Mouse (Mus musculus): ENCODE data around the gene Phldb3. TPM values are rescaled to one million over a fixed set of nuclear protein-coding genes. Genes with fewer than 3 reads are reported as not detected.

Gene Phldb3
- 2.1 and 4.4 TPM in 2 replicates for polyA plus RNA-seq (2012; ENCODE audit: low replicate concordance)

GRCm38 (mm10) chr7:24610144-24610878 lies at the start of gene Phldb3:
Gene Phldb3 (plus strand): TSS chr7:24610763.

GRCm38 (mm10) chr7:24587330-24588105 lies 23.0 kb upstream of the Phldb3 start, which contains the start of the genes Ethe1 and Zfp575:
Gene Ethe1 (plus strand): TSS chr7:24587543.
Gene Zfp575 (minus strand): TSS chr7:24587641.

GRCm38 (mm10) chr7:24636264-24636663 lies 25.7 kb downstream of the Phldb3 start, which contains the start of gene Lypd3:
Gene Lypd3 (plus strand): TSS chr7:24636550.

GRCm38 (mm10) chr7:24676575-24676974 lies 66.0 kb downstream of the Phldb3 start, which contains the start of gene Tex101:
Gene Tex101 (minus strand): TSS chr7:24676675.

Other genes starting within 250 kb of the Phldb3 start
- gene Kcnn4, start 240.5 kb upstream of the Phldb3 start, polyA plus RNA-seq (2012; ENCODE audit: low replicate concordance) = 200 and 304 TPM in 2 replicates
- 75.6 and 251 TPM in 2 replicates for gene Smg9, start 211.1 kb upstream of the Phldb3 start, polyA plus RNA-seq (2012; ENCODE audit: low replicate concordance)
- gene Irgc1, start 158.5 kb upstream of the Phldb3 start, polyA plus RNA-seq (2012; ENCODE audit: low replicate concordance) = not detected in 2 replicates
- 37.3 and 49.5 TPM in 2 replicates for gene Plaur, start 148.3 kb upstream of the Phldb3 start, polyA plus RNA-seq (2012; ENCODE audit: low replicate concordance)
- gene Cadm4, start 128.7 kb upstream of the Phldb3 start, polyA plus RNA-seq (2012; ENCODE audit: low replicate concordance) = 4.2 and 15.4 TPM in 2 replicates
- gene Zfp428, start 103.8 kb upstream of the Phldb3 start, polyA plus RNA-seq (2012; ENCODE audit: low replicate concordance) = 13.1 and 23.9 TPM in 2 replicates
- not detected in 2 replicates for gene AC161166.1, start 98.3 kb upstream of the Phldb3 start, polyA plus RNA-seq (2012; ENCODE audit: low replicate concordance)
- 8.4 and 8.9 TPM in 2 replicates for gene Irgq, start 80.1 kb upstream of the Phldb3 start, polyA plus RNA-seq (2012; ENCODE audit: low replicate concordance)
- not detected in 2 replicates for gene Pinlyp, start 64.6 kb upstream of the Phldb3 start, polyA plus RNA-seq (2012; ENCODE audit: low replicate concordance)
- 117 and 588 TPM in 2 replicates for gene Xrcc1, start 64.5 kb upstream of the Phldb3 start, polyA plus RNA-seq (2012; ENCODE audit: low replicate concordance)
- 11.9 and 12.2 TPM in 2 replicates for gene Ethe1, start 23.2 kb upstream of the Phldb3 start, polyA plus RNA-seq (2012; ENCODE audit: low replicate concordance)
- gene Zfp575, start 23.1 kb upstream of the Phldb3 start, polyA plus RNA-seq (2012; ENCODE audit: low replicate concordance) = 0.47 and 1.9 TPM in 2 replicates
- not detected in 2 replicates for gene Lypd3, start 25.8 kb downstream of the Phldb3 start, polyA plus RNA-seq (2012; ENCODE audit: low replicate concordance)
- not detected in 2 replicates for gene Tex101, start 65.9 kb downstream of the Phldb3 start, polyA plus RNA-seq (2012; ENCODE audit: low replicate concordance)
- gene BC049730, start 98.5 kb downstream of the Phldb3 start, polyA plus RNA-seq (2012; ENCODE audit: low replicate concordance) = not detected in 2 replicates
- not detected in 2 replicates for gene Gm4763, start 116.1 kb downstream of the Phldb3 start, polyA plus RNA-seq (2012; ENCODE audit: low replicate concordance)
- gene Cd177, start 149.5 kb downstream of the Phldb3 start, polyA plus RNA-seq (2012; ENCODE audit: low replicate concordance) = 2.3 and 4.1 TPM in 2 replicates
- not detected in 2 replicates for gene Ceacam10, start 166.4 kb downstream of the Phldb3 start, polyA plus RNA-seq (2012; ENCODE audit: low replicate concordance)